Mouse (Mus musculus) thymus, adult 2 months (tissue): ENCODE measurements around the gene Gpr176. TPM values are rescaled to one million over a fixed set of nuclear protein-coding genes. Genes with fewer than 3 reads are reported as not detected.

Source experiments
- DNase-seq: peaks from one replicate; pipeline ENCODE4 v3.0.0; 2021
- H3K27ac ChIP-seq: fragments of 200-500 bp; 2 replicates; pipeline ENCODE4 v1.5.1; 2012; ENCODE audit warnings: low read length, control low read depth; ENCODE audit not compliant: control insufficient read depth, insufficient read depth
- H3K27me3 ChIP-seq: fragments of 200-500 bp; 2 replicates; pipeline ENCODE4 v1.6.1; 2012; ENCODE audit warnings: mild to moderate bottlenecking, low read length, moderate library complexity, mixed read lengths; ENCODE audit not compliant: control insufficient read depth, insufficient read depth
- H3K36me3 ChIP-seq: fragments of 200-500 bp; 2 replicates; pipeline ENCODE4 v1.6.1; 2012; ENCODE audit warnings: mild to moderate bottlenecking, low read length, moderate library complexity; ENCODE audit not compliant: control insufficient read depth, insufficient read depth
- H3K4me1 ChIP-seq: fragments of 200-500 bp; replicated peaks from 2 replicates; pipeline ENCODE4 v1.6.1; 2012; ENCODE audit warnings: low read length; ENCODE audit not compliant: control insufficient read depth, insufficient read depth
- H3K4me3 ChIP-seq: fragments of 200-500 bp; 2 replicates; pipeline ENCODE4 v1.5.1; 2012; ENCODE audit warnings: mild to moderate bottlenecking, low read length, control low read depth, moderate library complexity; ENCODE audit not compliant: control insufficient read depth, insufficient read depth
- CTCF ChIP-seq: fragments of 200-500 bp; IDR thresholded peaks from 2 replicates; pipeline ENCODE4 v1.5.1; 2012; ENCODE audit warnings: mild to moderate bottlenecking, control low read depth, low read length, moderate library complexity, borderline replicate concordance; ENCODE audit not compliant: control insufficient read depth, poor library complexity, insufficient read depth; ENCODE audit errors: extremely low read depth
- POLR2A ChIP-seq: fragments of 200-500 bp; IDR thresholded peaks from 2 replicates; pipeline ENCODE4 v1.6.1; 2012; ENCODE audit warnings: mild to moderate bottlenecking, low read length, control low read depth, moderate library complexity; ENCODE audit not compliant: control insufficient read depth, poor library complexity, insufficient read depth; ENCODE audit errors: extremely low read depth
- WGBS: fragments of 180-500 bp; shearing (Covaris S2); methylation state at CpG from one replicate; pipeline ENCODE4 v1.1.7; 2018; 5-methylcytosine and 5-hydroxymethylcytosine counted together
- polyA plus RNA-seq: library from polyadenylated mRNA; depleted of rRNA; stranded (reverse); fragments of >200 nt; gene quantifications from 2 replicates; pipeline ENCODE4 v1.2.3, GENCODE M21; 2012

Gene Gpr176
- polyA plus RNA-seq, 1 experiment: 0.30 TPM

DNA sequence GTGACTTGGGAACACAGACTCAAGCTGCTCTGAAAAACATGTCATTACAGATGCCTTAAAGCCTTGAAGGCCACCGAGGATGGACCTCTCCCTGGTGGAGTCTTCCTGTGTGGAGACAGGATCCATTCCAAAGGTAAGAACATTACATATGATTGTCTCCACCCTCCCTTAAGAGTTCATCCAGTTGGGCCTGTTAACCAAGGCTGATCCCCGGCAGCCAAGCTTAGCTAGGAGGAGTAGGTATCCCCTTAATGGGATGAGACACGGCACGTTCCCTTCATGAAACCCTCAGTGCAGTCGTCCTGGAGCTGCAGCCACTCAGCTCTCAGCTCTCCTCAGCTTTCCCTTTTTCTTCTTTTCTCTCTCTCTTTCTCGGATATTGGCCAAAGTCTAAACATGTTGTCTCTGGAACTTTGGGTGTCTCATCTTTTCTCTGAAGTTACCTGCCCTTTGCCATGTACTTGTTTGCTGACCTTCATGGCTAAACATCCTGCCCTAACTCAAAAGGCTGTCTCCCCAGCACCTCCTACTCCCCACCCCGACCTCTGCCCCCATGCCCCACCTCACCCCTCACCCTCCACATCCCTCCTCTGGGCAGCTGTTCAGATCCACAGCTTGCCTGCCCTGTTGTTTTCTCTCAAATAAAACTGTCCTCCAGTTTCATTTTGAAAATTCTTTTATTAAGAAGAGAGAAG, 67.2 kb downstream of the Gpr176 start:
- TF ChIP-seq POLR2A: no peak
- Histone ChIP-seq H3K27ac (no peak overlapping the region), H3K4me3 (no peak overlapping the region), H3K27me3 (no peaks in the 10 kb centered on the region), H3K36me3 (no peaks in the 10 kb centered on the region), H3K4me1 (no peaks in the 10 kb centered on the region)
- WGBS: 87% methylated on average over 7 of the region's 7 CpGs
- DNase-seq: no peak

DNA sequence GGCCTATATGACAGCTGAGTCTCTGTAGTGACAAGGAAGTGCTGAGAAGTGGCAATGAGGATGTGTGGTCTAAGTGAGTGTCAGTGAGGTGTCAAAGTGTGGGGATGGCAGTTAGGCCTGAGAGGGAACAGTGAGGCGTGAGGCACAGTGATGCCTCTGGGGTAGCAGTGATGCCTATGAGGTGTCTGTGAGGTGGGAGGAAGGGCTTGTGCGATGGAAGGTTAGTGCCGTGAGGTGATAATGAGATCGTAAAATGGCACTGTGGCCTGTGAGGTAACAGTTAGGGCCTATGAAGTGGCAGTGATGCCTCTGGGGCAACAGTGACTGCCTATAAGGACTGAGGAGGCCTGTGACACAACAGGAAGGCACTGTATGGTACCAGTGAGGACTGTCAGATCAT, 69.8 kb downstream of the Gpr176 start:
- TF ChIP-seq POLR2A (no peak), CTCF (no peak)
- Histone ChIP-seq H3K36me3 (no peaks in the 10 kb centered on the region), H3K4me1 (no peaks in the 10 kb centered on the region), H3K27me3 (no peaks in the 10 kb centered on the region), H3K27ac (no peak overlapping the region), H3K4me3 (no peak overlapping the region)
- no peak for DNase-seq
- 95% methylated on average over 4 of the region's 4 CpGs for WGBS

DNA sequence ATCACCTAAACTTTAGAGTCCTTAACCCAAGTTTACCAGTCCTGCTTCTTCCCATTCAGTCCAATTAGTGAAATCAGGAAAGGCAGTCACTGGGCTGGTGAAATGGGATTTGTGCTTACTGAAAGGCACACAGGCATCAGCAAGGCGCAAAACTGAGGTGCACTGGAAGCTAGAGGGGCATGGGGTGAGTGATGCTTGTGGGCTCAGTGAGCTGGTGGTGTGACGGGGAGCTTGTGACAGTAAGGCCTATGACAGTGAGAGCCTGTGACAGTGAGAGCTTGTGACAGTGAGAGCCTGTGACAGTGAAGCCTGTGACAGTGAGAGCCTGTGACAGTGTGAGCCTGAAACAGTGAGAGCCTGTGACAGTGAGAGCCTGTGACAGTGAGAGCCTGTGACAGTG, 71.6 kb downstream of the Gpr176 start:
- 89% methylated on average over 2 of the region's 2 CpGs for WGBS
- H3K27me3 ChIP-seq: no peaks in the 10 kb centered on the region
- DNase-seq: no peak
- no peak overlapping the region for H3K4me3 ChIP-seq
- no peaks in the 10 kb centered on the region for H3K4me1 ChIP-seq
- H3K27ac ChIP-seq: no peak overlapping the region
- TF ChIP-seq CTCF: no peak
- TF ChIP-seq POLR2A: no peak
- no peaks in the 10 kb centered on the region for H3K36me3 ChIP-seq

DNA sequence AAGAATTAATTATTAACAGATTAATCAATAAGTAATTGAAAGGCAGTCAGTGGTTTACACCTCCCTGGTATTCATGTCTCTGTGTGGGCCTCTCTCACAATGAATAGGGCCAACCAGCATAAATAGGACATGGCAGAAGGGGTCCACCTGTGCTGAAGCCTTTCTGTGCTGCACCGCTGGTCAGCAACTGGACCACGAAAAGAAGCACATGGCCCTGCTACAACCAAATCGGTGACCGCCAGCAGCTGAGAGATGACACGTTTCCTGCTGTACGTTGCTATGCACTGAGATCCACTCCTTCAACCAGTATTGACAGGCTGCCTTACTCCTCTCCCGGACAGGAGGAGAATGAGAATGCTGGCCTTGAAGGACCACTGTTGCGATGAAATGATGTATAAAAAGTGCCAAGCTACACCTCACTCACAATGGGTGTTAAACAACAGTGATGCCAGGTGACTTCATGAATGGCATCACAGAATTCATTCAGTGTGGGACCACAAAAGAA, 72.1 kb downstream of the Gpr176 start:
- Histone ChIP-seq H3K36me3 (no peaks in the 10 kb centered on the region), H3K4me1 (no peaks in the 10 kb centered on the region), H3K27ac (no peak overlapping the region), H3K4me3 (no peak overlapping the region), H3K27me3 (no peaks in the 10 kb centered on the region)
- DNase-seq: no peak
- 94% methylated on average over 8 of the region's 8 CpGs for WGBS
- no peak for TF ChIP-seq CTCF
- TF ChIP-seq POLR2A: no peak

GRCm38 (mm10) chr2:118299981-118300380, 73.2 kb downstream of the Gpr176 start:
- Histone ChIP-seq H3K27me3 (no peaks in the 10 kb centered on the region), H3K4me3 (no peak overlapping the region), H3K27ac (no peak overlapping the region), H3K36me3 (no peaks in the 10 kb centered on the region), H3K4me1 (no peaks in the 10 kb centered on the region)
- TF ChIP-seq CTCF: no peak
- TF ChIP-seq POLR2A: no peak
- WGBS: 95% methylated on average over 2 of the region's 2 CpGs
- no peak for DNase-seq

- no peak overlapping the region for H3K4me3 ChIP-seq
- over 99% methylated on average over 4 of the region's 4 CpGs for WGBS
- H3K27me3 ChIP-seq: no peaks in the 10 kb centered on the region
- no peaks in the 10 kb centered on the region for H3K36me3 ChIP-seq
- no peak for DNase-seq
- no peaks in the 10 kb centered on the region for H3K4me1 ChIP-seq
- TF ChIP-seq POLR2A (no peak), CTCF (no peak)
- no peak overlapping the region for H3K27ac ChIP-seq
Measured at GRCm38 (mm10) chr2:118298601-118299000, 74.6 kb downstream of the Gpr176 start.

- 84% methylated on average over 2 of the region's 2 CpGs for WGBS
- DNase-seq: no peak
- TF ChIP-seq CTCF (no peak), POLR2A (no peak)
- H3K36me3 ChIP-seq: no peaks in the 10 kb centered on the region
- H3K4me1 ChIP-seq: no peaks in the 10 kb centered on the region
- H3K27ac ChIP-seq: no peak overlapping the region
- H3K27me3 ChIP-seq: no peaks in the 10 kb centered on the region
- no peak overlapping the region for H3K4me3 ChIP-seq
Measured at GRCm38 (mm10) chr2:118297966-118298365, 75.3 kb downstream of the Gpr176 start.
